Mouse (Mus musculus) small intestine, adult 2 months (tissue): ENCODE results near the gene AC161166.1.

Experiments used
- CTCF ChIP-seq: fragments of 200-500 bp; IDR thresholded peaks from 2 replicates; pipeline ENCODE4 v1.5.1; 2012; ENCODE audit warnings: low read depth, mild to moderate bottlenecking, control low read depth, inconsistent platforms, low read length, moderate library complexity, mixed read lengths; ENCODE audit not compliant: insufficient replicate concordance, insufficient read length; ENCODE audit errors: extremely low read depth
- POLR2A ChIP-seq: fragments of 200-500 bp; IDR thresholded peaks from 2 replicates; pipeline ENCODE4 v1.6.1; 2012; ENCODE audit warnings: low read depth, mild to moderate bottlenecking, control low read depth, inconsistent platforms, low read length, moderate library complexity

DNA sequence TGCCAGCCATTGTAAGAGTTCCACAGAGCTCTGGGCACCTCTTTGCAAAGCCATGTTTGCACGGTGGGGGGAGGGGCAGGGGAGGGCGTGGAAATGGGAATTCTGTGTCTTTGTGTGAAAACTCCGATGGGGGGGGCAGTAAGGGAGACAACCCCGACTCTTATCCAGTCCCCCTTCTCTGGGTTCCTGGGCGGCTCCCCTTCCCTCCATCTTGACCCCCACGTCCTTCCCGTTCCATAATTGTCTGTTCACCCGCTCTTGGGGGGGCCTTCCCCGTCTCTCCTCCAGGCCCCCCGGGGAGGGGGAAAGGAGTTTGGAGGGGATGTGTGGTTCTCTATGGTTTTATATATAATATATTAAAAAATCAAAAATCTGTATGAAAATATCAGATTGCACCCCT, 8.3 kb downstream of the AC161166.1 start:
- TF ChIP-seq CTCF (no peak), POLR2A (no peak)
